Mouse (Mus musculus): ENCODE results near the gene Trim44. TPM values are rescaled to one million over a fixed set of nuclear protein-coding genes. Genes with fewer than 3 reads are reported as not detected.
A peak's percentile ranks its signal among the peaks of the same experiment; 100 is the strongest.

Gene Trim44
- total and polyA plus RNA-seq, 2 experiments from 2014 or later: 41.2 to 116 TPM

DNA sequence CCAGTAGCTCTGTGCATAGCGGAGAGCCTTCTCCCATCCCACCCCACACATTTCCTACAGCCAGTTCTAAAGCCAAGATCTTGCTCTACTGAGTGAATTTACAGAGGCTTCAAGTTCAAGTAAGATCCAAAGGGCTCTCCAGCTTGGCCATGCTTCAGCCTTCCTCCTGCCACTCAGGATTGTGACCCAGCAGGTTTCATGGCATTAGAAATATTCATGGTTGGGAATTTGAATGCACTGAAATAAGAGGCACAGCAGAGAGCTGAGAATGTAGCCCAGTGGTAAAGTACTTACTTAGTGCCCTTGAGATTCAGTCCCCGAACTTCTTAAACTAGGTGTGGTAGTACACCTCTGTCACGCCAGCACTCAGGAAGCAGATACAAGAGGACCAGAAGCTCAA lies 140.7 kb downstream of the Trim44 start:
- TF ChIP-seq CTCF (IDR thresholded peaks at IDR 0.05; ENCODE audit: low read depth): no peak
- no peak for ATAC-seq
- H3K27ac ChIP-seq (ENCODE audit: low read depth, low read length): no peak overlapping the region

GRCm38 (mm10) chr2:102259139-102259538 lies 148.5 kb downstream of the Trim44 start:
- H3K9me3 ChIP-seq (ENCODE audit: low read length): no peaks in the 10 kb centered on the region
- no peak overlapping the region for H3K27ac ChIP-seq (ENCODE audit: low read depth, low read length)
- WGBS: 26% methylated on average over 13 of the region's 13 CpGs
- 0 out of 2 replicates have a peak overlapping the region, but pooled peaks have one; percentile 15 for H3K4me2 ChIP-seq (ENCODE audit: low read depth)
- ATAC-seq (no peak), DNase-seq (no peak)
- H3K4me1 ChIP-seq (ENCODE audit: insufficient read depth): peaks cover 16% of the 10 kb centered on the region; the same call in 1 of the 2 replicates
- H3K9ac ChIP-seq: peak overlapping the region; percentile 25; the same call in 1 of the 2 replicates
- H3K27me3 ChIP-seq (ENCODE audit: insufficient read depth, low read length): no peaks in the 10 kb centered on the region
- H3K36me3 ChIP-seq (ENCODE audit: insufficient read depth): no peaks in the 10 kb centered on the region
- no peak for TF ChIP-seq CTCF (IDR thresholded peaks at IDR 0.05; ENCODE audit: low read depth)
- no peak overlapping the region for H3K4me3 ChIP-seq (ENCODE audit: low read depth, low read length)

More for the DNA sequence above, 140.7 kb downstream of the Trim44 start:
- Histone ChIP-seq H3K36me3 (ENCODE audit: insufficient read depth) (no peaks in the 10 kb centered on the region), H3K4me2 (ENCODE audit: low read depth) (no peak overlapping the region), H3K9me3 (ENCODE audit: low read length) (no peaks in the 10 kb centered on the region), H3K27me3 (ENCODE audit: insufficient read depth, low read length) (no peaks in the 10 kb centered on the region), H3K4me1 (ENCODE audit: insufficient read depth) (no peaks in the 10 kb centered on the region), H3K9ac (no peak overlapping the region), H3K4me3 (ENCODE audit: low read depth, low read length) (no peak overlapping the region)
- DNase-seq: no peak
- WGBS: 93% methylated on average over 3 of the region's 3 CpGs

DNA sequence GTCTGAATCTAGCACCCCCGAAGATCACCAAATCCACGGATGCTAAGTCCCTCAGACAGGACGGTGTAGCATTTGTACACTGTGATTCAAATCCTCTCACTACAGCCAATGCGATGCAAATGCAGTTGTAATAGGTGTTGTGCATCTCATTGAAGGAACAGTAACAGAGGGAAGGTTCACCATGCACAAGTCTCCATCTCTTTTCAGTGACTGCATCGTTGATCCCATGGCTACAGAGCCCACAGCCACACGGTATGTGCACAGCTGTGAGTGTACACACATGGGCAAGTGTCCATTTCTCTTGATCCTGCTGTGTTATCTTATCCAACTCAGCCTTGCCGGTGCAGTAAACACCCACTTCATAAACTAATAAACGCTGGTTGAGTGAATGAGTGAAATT lies 148.9 kb downstream of the Trim44 start:
- TF ChIP-seq CTCF (IDR thresholded peaks at IDR 0.05; ENCODE audit: low read depth): no peak
- whole genome bisulfite sequencing: 27% methylated on average over 8 of the region's 8 CpGs
- Histone ChIP-seq H3K4me2 (ENCODE audit: low read depth) (0 out of 2 replicates have a peak overlapping the region, but pooled peaks have one; percentile 17), H3K27ac (ENCODE audit: low read depth, low read length) (no peak overlapping the region), H3K4me3 (ENCODE audit: low read depth, low read length) (no peak overlapping the region), H3K36me3 (ENCODE audit: insufficient read depth) (no peaks in the 10 kb centered on the region), H3K9ac (no peak overlapping the region), H3K27me3 (ENCODE audit: insufficient read depth, low read length) (no peaks in the 10 kb centered on the region), H3K4me1 (ENCODE audit: insufficient read depth) (peaks cover 16% of the 10 kb centered on the region; the same call in 1 of the 2 replicates), H3K9me3 (ENCODE audit: low read length) (no peaks in the 10 kb centered on the region)
- no peak for DNase-seq
- ATAC-seq: peak; percentile 36; the same call in 1 of the 2 replicates

DNA sequence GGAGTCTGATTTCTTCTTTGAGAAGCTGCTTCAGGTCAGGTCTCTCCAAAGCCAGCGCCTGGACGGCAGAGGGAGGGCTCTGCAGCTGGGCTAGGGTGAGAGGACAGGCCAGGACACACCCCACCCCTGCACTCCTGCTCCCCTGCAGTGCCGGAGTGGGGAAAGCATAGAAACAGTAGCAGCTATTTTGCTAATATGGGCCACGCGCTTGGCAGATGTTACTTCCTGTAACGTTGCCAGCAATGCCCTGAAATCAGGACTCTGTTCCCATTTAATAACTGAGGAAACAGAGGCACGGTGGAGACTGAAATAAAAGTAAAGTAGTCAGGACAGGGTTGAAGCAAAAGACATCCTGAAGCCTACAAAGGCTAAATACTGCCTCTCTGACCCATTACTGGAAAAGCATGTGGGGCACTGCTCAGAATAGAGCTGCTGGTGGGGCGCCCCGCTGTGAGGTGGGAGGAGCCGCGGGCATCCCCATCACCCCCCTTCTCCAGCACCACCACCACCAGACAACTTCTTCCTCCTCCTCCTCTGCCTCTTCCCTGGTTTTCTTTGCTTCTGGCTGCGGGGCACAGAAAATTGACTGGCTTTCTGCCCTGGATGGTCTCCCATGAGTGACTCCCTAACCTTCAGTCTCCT lies 149.5 kb downstream of the Trim44 start:
- Histone ChIP-seq H3K9me3 (ENCODE audit: low read length) (no peaks in the 10 kb centered on the region), H3K36me3 (ENCODE audit: insufficient read depth) (no peaks in the 10 kb centered on the region), H3K27me3 (ENCODE audit: insufficient read depth, low read length) (no peaks in the 10 kb centered on the region), H3K4me2 (ENCODE audit: low read depth) (0 out of 2 replicates have a peak overlapping the region, but pooled peaks have one; percentile 17), H3K9ac (no peak overlapping the region), H3K27ac (ENCODE audit: low read depth, low read length) (no peak overlapping the region), H3K4me1 (ENCODE audit: insufficient read depth) (peaks cover 16% of the 10 kb centered on the region; the same call in 1 of the 2 replicates), H3K4me3 (ENCODE audit: low read depth, low read length) (no peak overlapping the region)
- ATAC-seq: 0 out of 2 replicates have a peak, but pooled peaks have one; percentile 35
- WGBS: 4% methylated on average over 12 of the region's 12 CpGs
- TF ChIP-seq CTCF (IDR thresholded peaks at IDR 0.05; ENCODE audit: low read depth): no peak
- DNase-seq: no peak

GRCm38 (mm10) chr2:102256591-102257335 lies 150.9 kb downstream of the Trim44 start:
- Histone ChIP-seq H3K9ac (no peak overlapping the region), H3K27ac (ENCODE audit: low read depth, low read length) (no peak overlapping the region), H3K27me3 (ENCODE audit: insufficient read depth, low read length) (no peaks in the 10 kb centered on the region), H3K4me2 (ENCODE audit: low read depth) (no peak overlapping the region), H3K4me3 (ENCODE audit: low read depth, low read length) (no peak overlapping the region), H3K36me3 (ENCODE audit: insufficient read depth) (no peaks in the 10 kb centered on the region), H3K4me1 (ENCODE audit: insufficient read depth) (peaks cover 16% of the 10 kb centered on the region; the same call in 1 of the 2 replicates), H3K9me3 (ENCODE audit: low read length) (no peaks in the 10 kb centered on the region)
- TF ChIP-seq CTCF (IDR thresholded peaks at IDR 0.05; ENCODE audit: low read depth): no peak
- 59% methylated on average over 5 of the region's 5 CpGs for WGBS
- ATAC-seq: no peak
- no peak for DNase-seq

DNA sequence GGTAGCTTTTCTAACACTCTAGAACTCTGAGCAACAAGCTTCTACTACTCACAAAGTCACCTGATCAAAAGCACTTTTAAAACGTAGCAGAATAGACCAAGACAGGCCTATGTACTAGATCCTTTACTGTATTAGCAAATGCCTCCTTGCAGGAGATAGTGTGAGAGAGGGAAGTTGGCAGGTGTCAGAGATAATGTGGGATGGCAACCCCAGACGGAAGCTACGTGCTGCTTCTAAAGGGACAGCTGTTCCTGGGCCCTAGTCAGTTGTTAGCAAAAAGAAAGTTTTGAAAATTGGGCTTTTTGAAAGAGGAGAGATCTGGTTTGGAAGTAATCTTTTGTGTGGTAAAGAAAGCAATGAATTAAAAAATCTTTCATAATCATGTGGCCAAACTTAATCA lies 151.5 kb downstream of the Trim44 start:
- 68% methylated on average over 3 of the region's 3 CpGs for WGBS
- Histone ChIP-seq H3K27me3 (ENCODE audit: insufficient read depth, low read length) (no peaks in the 10 kb centered on the region), H3K4me2 (ENCODE audit: low read depth) (no peak overlapping the region), H3K36me3 (ENCODE audit: insufficient read depth) (no peaks in the 10 kb centered on the region), H3K27ac (ENCODE audit: low read depth, low read length) (no peak overlapping the region), H3K4me3 (ENCODE audit: low read depth, low read length) (no peak overlapping the region), H3K9ac (no peak overlapping the region), H3K9me3 (ENCODE audit: low read length) (no peaks in the 10 kb centered on the region), H3K4me1 (ENCODE audit: insufficient read depth) (peaks cover 16% of the 10 kb centered on the region; the same call in 1 of the 2 replicates)
- TF ChIP-seq CTCF (IDR thresholded peaks at IDR 0.05; ENCODE audit: low read depth): no peak
- ATAC-seq: no peak
- DNase-seq: no peak

GRCm38 (mm10) chr2:102253204-102253603 lies 154.4 kb downstream of the Trim44 start:
- H3K9ac ChIP-seq: no peak overlapping the region
- no peak overlapping the region for H3K4me2 ChIP-seq (ENCODE audit: low read depth)
- no peak overlapping the region for H3K4me3 ChIP-seq (ENCODE audit: low read depth, low read length)
- H3K36me3 ChIP-seq (ENCODE audit: insufficient read depth): no peaks in the 10 kb centered on the region
- H3K9me3 ChIP-seq (ENCODE audit: low read length): no peaks in the 10 kb centered on the region
- no peak overlapping the region for H3K27ac ChIP-seq (ENCODE audit: low read depth, low read length)
- no peaks in the 10 kb centered on the region for H3K27me3 ChIP-seq (ENCODE audit: insufficient read depth, low read length)
- 87% methylated on average over 7 of the region's 7 CpGs for WGBS
- ATAC-seq (no peak), DNase-seq (no peak)
- no peak for TF ChIP-seq CTCF (IDR thresholded peaks at IDR 0.05; ENCODE audit: low read depth)
- H3K4me1 ChIP-seq (ENCODE audit: insufficient read depth): peaks cover 9% of the 10 kb centered on the region; the same call in 1 of the 2 replicates
